Comparison of ENCODE assay signal across 17 mouse cellular contexts in the genomic region with DNA sequence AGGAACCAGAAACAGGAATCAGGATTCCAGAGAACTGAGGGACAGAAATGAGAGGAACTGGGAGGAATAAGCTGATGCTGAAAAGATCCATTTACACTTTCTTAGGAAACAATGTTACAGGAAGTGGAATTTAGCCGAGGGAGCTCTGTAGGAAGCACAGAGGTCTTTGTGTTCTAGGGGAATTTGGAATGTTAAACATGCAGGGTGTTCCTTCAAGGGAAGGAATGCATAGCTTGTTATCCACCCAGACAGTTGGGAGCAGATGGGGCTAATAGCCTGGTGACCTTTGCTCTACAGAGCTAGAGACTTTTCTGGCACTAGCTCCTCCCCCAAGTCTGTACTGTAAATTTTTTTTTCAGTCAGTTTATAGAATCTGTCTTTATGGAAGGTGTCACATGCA.
DNase-seq lines count a peak whose midpoint lies in the region; ATAC-seq and TF ChIP-seq lines count a peak whose summit lies in the region.
"Had no signal": no experiment of that assay in that cellular context is flagged by ENCODE, and none has a peak within 500 bp of the region (broad histone marks: within the 10 kb centered on the region; RNA-seq: fewer than 3 reads in every experiment).

No protein-coding gene starts in this region.

- 0% methylated on average over 1 of the region's 1 CpGs for WGBS in lung, embryonic 14.5 days
- 0% methylated on average over 1 of the region's 1 CpGs for WGBS in intestine, embryonic 15.5 days

- DNase-seq in embryo, embryonic 10 days (ENCODE audit: low spot score), result peak; percentile 56
- DNase-seq in embryo, embryonic 9.5 days (ENCODE audit: extremely low spot score), result no peak
- peak; percentile 6 for DNase-seq in lung, embryonic 14.5 days
- DNase-seq in lung, postnatal 25 days (ENCODE audit: low spot score), result no peak
- no peak for DNase-seq in adrenal gland, adult 2 months
- no peak for DNase-seq in frontal cortex, postnatal 10 days (ENCODE audit: low spot score in 2 of 2)
- DNase-seq: cerebellum, adult 9-11 months; heart, postnatal 10 days; lung, adult 2 months; right cerebral cortex, adult 18-20 months; thymus, adult 18-20 months had no signal

- H3K4me3 ChIP-seq in lung, embryonic 14.5 days (ENCODE audit: low read depth, low read length), result no peak overlapping the region
- H3K4me3 ChIP-seq in intestine, embryonic 15.5 days (replicated peaks), result no peak overlapping the region
- H3K4me3 ChIP-seq: embryonic facial prominence, embryonic 13.5 days; limb, embryonic 12.5 days had no signal

- no peak overlapping the region for H3K9ac ChIP-seq in lung, embryonic 14.5 days
- no peak overlapping the region for H3K9ac ChIP-seq in intestine, embryonic 15.5 days
- H3K9ac ChIP-seq: embryonic facial prominence, embryonic 13.5 days; limb, embryonic 12.5 days had no signal

- H3K27ac ChIP-seq in lung, embryonic 14.5 days (ENCODE audit: low read depth), result 0 out of 2 replicates have a peak overlapping the region, but pooled peaks have one; percentile 15
- H3K27ac ChIP-seq in intestine, embryonic 15.5 days, result no peak overlapping the region
- H3K27ac ChIP-seq: embryonic facial prominence, embryonic 13.5 days; limb, embryonic 12.5 days had no signal

- no peaks in the 10 kb centered on the region for H3K27me3 ChIP-seq in lung, embryonic 14.5 days (ENCODE audit: insufficient read depth, low read length)
- H3K27me3 ChIP-seq in intestine, embryonic 15.5 days (replicated peaks), result no peaks in the 10 kb centered on the region
- H3K27me3 ChIP-seq: embryonic facial prominence, embryonic 13.5 days; limb, embryonic 12.5 days had no signal

- no peaks in the 10 kb centered on the region for H3K9me3 ChIP-seq in lung, embryonic 14.5 days (ENCODE audit: low read depth, low read length)
- H3K9me3 ChIP-seq in intestine, embryonic 15.5 days, result no peaks in the 10 kb centered on the region
- H3K9me3 ChIP-seq: embryonic facial prominence, embryonic 13.5 days; limb, embryonic 12.5 days had no signal

- no peak for ATAC-seq in lung, embryonic 14.5 days (ENCODE audit: insufficient read depth)
- ATAC-seq in intestine, embryonic 15.5 days, result peak; percentile 40; the same call in 1 of the 2 replicates
- ATAC-seq in monocyte, adult 5-6 weeks (replicated peaks; ENCODE audit: insufficient number of reproducible peaks, low FRiP score, low TSS enrichment, poor library complexity, severe bottlenecking), result no peak
- ATAC-seq: forebrain, embryonic 14.5 days; hindbrain, embryonic 16.5 days had no signal

- no peaks in the 10 kb centered on the region for H3K36me3 ChIP-seq in lung, embryonic 14.5 days (ENCODE audit: insufficient read depth)
- no peaks in the 10 kb centered on the region for H3K36me3 ChIP-seq in intestine, embryonic 15.5 days
- H3K36me3 ChIP-seq: embryonic facial prominence, embryonic 13.5 days; limb, embryonic 12.5 days had no signal

- no peak for TF ChIP-seq CTCF in lung, embryonic 14.5 days (IDR thresholded peaks at IDR 0.05; ENCODE audit: low read depth)

- no peaks in the 10 kb centered on the region; the same call in 1 of the 2 replicates for H3K4me1 ChIP-seq in lung, embryonic 14.5 days (ENCODE audit: insufficient read depth)
- H3K4me1 ChIP-seq in intestine, embryonic 15.5 days (replicated peaks), result peaks cover 7% of the 10 kb centered on the region; the same call in 1 of the 2 replicates
- H3K4me1 ChIP-seq: embryonic facial prominence, embryonic 13.5 days; limb, embryonic 12.5 days had no signal

- no peak overlapping the region for H3K4me2 ChIP-seq in lung, embryonic 14.5 days
- H3K4me2 ChIP-seq in intestine, embryonic 15.5 days (replicated peaks), result no peak overlapping the region
- H3K4me2 ChIP-seq: embryonic facial prominence, embryonic 13.5 days; limb, embryonic 12.5 days had no signal

Comparison
In these comparisons a context has a peak if more than half of its experiments do, and no peak if none do; other contexts are left out.
1. DNase-seq: peak in embryo, embryonic 10 days (single experiment) and lung, embryonic 14.5 days (single experiment); none in embryo, embryonic 9.5 days (single experiment), lung, postnatal 25 days (single experiment), adrenal gland, adult 2 months (single experiment) and frontal cortex, postnatal 10 days (0 of 2).